ENCODE assay signal across 13 mouse cellular contexts in the genomic region with DNA sequence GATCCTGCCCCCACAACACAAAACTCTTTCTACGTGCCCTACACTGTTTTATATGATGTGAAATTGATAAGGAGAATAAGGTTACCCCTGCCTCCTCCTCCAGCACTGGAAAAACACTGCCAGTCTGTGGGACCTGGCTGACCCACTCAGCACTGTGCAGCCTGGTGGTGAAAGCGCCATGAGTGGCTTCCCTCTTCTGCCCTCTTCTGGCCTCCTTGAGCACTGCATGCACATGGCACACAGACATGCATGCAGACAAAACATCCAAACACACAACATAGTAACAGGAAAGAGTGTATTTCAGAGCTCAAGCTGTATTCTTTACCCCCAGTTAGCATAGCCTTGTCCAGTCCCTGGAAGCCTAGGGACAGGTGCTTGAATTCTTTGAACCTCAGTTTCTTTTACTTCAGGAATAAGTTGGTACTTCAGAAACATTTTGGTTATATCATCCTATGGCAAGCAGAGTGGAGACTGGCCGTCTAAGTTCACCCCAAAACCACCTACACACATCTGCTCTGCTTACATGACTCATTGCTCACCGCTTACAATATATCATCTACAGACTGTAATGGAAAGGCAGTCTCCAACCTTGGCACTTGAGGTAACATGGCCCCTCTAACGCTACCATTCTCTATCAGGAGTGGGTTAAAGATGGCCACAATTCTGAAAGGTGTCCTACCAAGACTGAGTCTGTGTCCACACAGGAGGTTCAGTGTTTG. TPM values are rescaled to one million over a fixed set of nuclear protein-coding genes. Genes with fewer than 3 reads are reported as not detected.
DNase-seq lines count a peak whose midpoint lies in the region; ATAC-seq and TF ChIP-seq lines count a peak whose summit lies in the region.
"Had no signal": no experiment of that assay in that cellular context is flagged by ENCODE, and none has a peak within 500 bp of the region (broad histone marks: within the 10 kb centered on the region; RNA-seq: fewer than 3 reads in every experiment).

No protein-coding gene starts in this region.

- DNase-seq in cerebellum, postnatal 10 days = peak; percentile 23 to 25
- no peak for DNase-seq in cerebellum, postnatal 4 days (ENCODE audit: low spot score in 2 of 2)
- no peak for DNase-seq in liver, embryonic 14.5 days (ENCODE audit: low read depth in 3 of 3, low spot score in 3 of 3)
- no peak for DNase-seq in liver, embryonic 11.5 days (ENCODE audit: low spot score)
- DNase-seq in NIH3T3 (ENCODE audit: low read depth) = peak; percentile 35
- DNase-seq in stomach, postnatal 0 days (ENCODE audit: low spot score) = no peak
- DNase-seq in embryo, embryonic 10.5 days (ENCODE audit: low spot score) = no peak
- DNase-seq in T-cell, adult 2 months (ENCODE audit: low spot score) = no peak
- DNase-seq: adrenal gland, adult 2 months; gastrocnemius, postnatal 36 days; kidney, postnatal 14 days; spleen, adult 18-20 months had no signal

- H3K27me3 ChIP-seq in liver, embryonic 14.5 days (ENCODE audit: control insufficient read depth, insufficient read depth, low read length) = no peaks in the 10 kb centered on the region
- H3K27me3 ChIP-seq in liver, embryonic 11.5 days (replicated peaks; ENCODE audit: control insufficient read depth, insufficient read depth, low read length) = no peaks in the 10 kb centered on the region
- H3K27me3 ChIP-seq in stomach, postnatal 0 days (ENCODE audit: control insufficient read depth, insufficient read depth, low read length) = no peaks in the 10 kb centered on the region

- H3K4me3 ChIP-seq in liver, embryonic 14.5 days (ENCODE audit: insufficient read depth in 1 of 2, low read depth in 2 of 2, low read length in 2 of 2) = no peak overlapping the region
- H3K4me3 ChIP-seq in liver, embryonic 11.5 days (ENCODE audit: low read depth, low read length) = no peak overlapping the region
- H3K4me3 ChIP-seq in stomach, postnatal 0 days (ENCODE audit: low read depth, low read length) = no peak overlapping the region
- H3K4me3 ChIP-seq: erythroblast, embryonic 14.5 days had no signal

- no peak overlapping the region for H3K4me2 ChIP-seq in liver, embryonic 14.5 days (ENCODE audit: low read depth)
- no peak overlapping the region for H3K4me2 ChIP-seq in liver, embryonic 11.5 days
- H3K4me2 ChIP-seq in stomach, postnatal 0 days (replicated peaks; ENCODE audit: low read depth) = no peak overlapping the region

- H3K4me1 ChIP-seq in liver, embryonic 14.5 days (replicated peaks; ENCODE audit: control insufficient read depth in 2 of 2, insufficient read depth in 2 of 2, low read length in 1 of 2) = no peaks in the 10 kb centered on the region
- no peaks in the 10 kb centered on the region for H3K4me1 ChIP-seq in liver, embryonic 11.5 days (replicated peaks; ENCODE audit: control insufficient read depth, insufficient read depth, low read length)
- H3K4me1 ChIP-seq in stomach, postnatal 0 days (replicated peaks; ENCODE audit: control insufficient read depth, insufficient read depth) = no peaks in the 10 kb centered on the region

- 64% methylated on average over 5 of the region's 5 CpGs for WGBS in liver, embryonic 14.5 days (ENCODE audit: insufficient replicate concordance)
- WGBS in liver, embryonic 11.5 days = 87% methylated on average over 5 of the region's 5 CpGs
- 93% methylated on average over 5 of the region's 5 CpGs for WGBS in stomach, postnatal 0 days

- TF ChIP-seq EP300 in liver, embryonic 14.5 days (IDR thresholded peaks at IDR 0.05; ENCODE audit: low read depth) = no peak
- no peak for TF ChIP-seq EP300 in stomach, postnatal 0 days (optimal IDR thresholded peaks at IDR 0.05)

- no peaks in the 10 kb centered on the region for H3K36me3 ChIP-seq in liver, embryonic 14.5 days (replicated peaks; ENCODE audit: control insufficient read depth, insufficient read depth, low read depth)
- no peaks in the 10 kb centered on the region for H3K36me3 ChIP-seq in liver, embryonic 11.5 days (ENCODE audit: control insufficient read depth, insufficient read depth, low read length)
- H3K36me3 ChIP-seq in stomach, postnatal 0 days (ENCODE audit: control insufficient read depth, insufficient read depth, low read length) = no peaks in the 10 kb centered on the region

- no peak overlapping the region for H3K27ac ChIP-seq in liver, embryonic 14.5 days
- H3K27ac ChIP-seq in liver, embryonic 11.5 days (ENCODE audit: low read depth, low read length) = no peak overlapping the region
- H3K27ac ChIP-seq in stomach, postnatal 0 days (replicated peaks) = no peak overlapping the region

- no peak for ATAC-seq in liver, embryonic 14.5 days (ENCODE audit: insufficient read depth)
- ATAC-seq in liver, embryonic 11.5 days (replicated peaks; ENCODE audit: low FRiP score) = no peak
- no peak for ATAC-seq in stomach, postnatal 0 days (ENCODE audit: low FRiP score, low TSS enrichment)

- H3K9ac ChIP-seq in liver, embryonic 14.5 days (replicated peaks) = no peak overlapping the region
- no peak overlapping the region for H3K9ac ChIP-seq in liver, embryonic 11.5 days (ENCODE audit: low read depth, low read length)
- no peak overlapping the region for H3K9ac ChIP-seq in stomach, postnatal 0 days (ENCODE audit: low read length)

- no peaks in the 10 kb centered on the region for H3K9me3 ChIP-seq in liver, embryonic 14.5 days (ENCODE audit: control insufficient read depth, low read length)
- no peaks in the 10 kb centered on the region for H3K9me3 ChIP-seq in liver, embryonic 11.5 days (ENCODE audit: control insufficient read depth, low read length)
- no peaks in the 10 kb centered on the region for H3K9me3 ChIP-seq in stomach, postnatal 0 days (ENCODE audit: control insufficient read depth, low read length)

- TF ChIP-seq CTCF in liver, embryonic 14.5 days (IDR thresholded peaks at IDR 0.05; ENCODE audit: low read depth) = peak; percentile 74
- peak; percentile 51 for TF ChIP-seq CTCF in stomach, postnatal 0 days (IDR thresholded peaks at IDR 0.05; ENCODE audit: low read depth)

RNA-seq across cellular contexts. Expression of a gene that starts 35.0 kb away (rescaled TPM):
- 0.56 and 0.58 TPM in 2 replicates for polyA plus RNA-seq in liver, embryonic 14.5 days (2012; rRNA removed)
- polyA plus RNA-seq in liver, embryonic 14.5 days (2014; fragmentation: Nextera tagmentation; extraction: Ambion mirVana) = 0.32 and 0.48 TPM in 2 replicates
- 6.3 and 7.3 TPM in 2 replicates for polyA plus RNA-seq in liver, embryonic 11.5 days (2014; fragmentation: Nextera tagmentation; extraction: Ambion mirVana)
- polyA plus RNA-seq in stomach, postnatal 0 days (2015; fragmentation: Nextera tagmentation; extraction: Ambion mirVana) = 5.1 and 5.9 TPM in 2 replicates
- polyA plus RNA-seq: erythroblast, embryonic 14.5 days had no signal

Comparison
In these comparisons a context has a peak if more than half of its experiments do, and no peak if none do; other contexts are left out.
1. DNase-seq: peak in cerebellum, postnatal 10 days (2 of 2) and NIH3T3 (single experiment); none in cerebellum, postnatal 4 days (0 of 2), liver, embryonic 14.5 days (0 of 3), liver, embryonic 11.5 days (single experiment), stomach, postnatal 0 days (single experiment), embryo, embryonic 10.5 days (single experiment) and T-cell, adult 2 months (single experiment).